Mouse (Mus musculus): Measurements from ENCODE around the gene Eml6. TPM values are rescaled to one million over a fixed set of nuclear protein-coding genes. Genes with fewer than 3 reads are reported as not detected.
A peak's percentile ranks its signal among the peaks of the same experiment; 100 is the strongest.
"Not testable (repeated sequence)": the region's sequence is repeated elsewhere in the genome, so short reads cannot be mapped to it uniquely, and the experiment has no call there.

Gene Eml6
- polyA plus RNA-seq, 1 experiment from 2014 or later = 0.25 TPM

DNA sequence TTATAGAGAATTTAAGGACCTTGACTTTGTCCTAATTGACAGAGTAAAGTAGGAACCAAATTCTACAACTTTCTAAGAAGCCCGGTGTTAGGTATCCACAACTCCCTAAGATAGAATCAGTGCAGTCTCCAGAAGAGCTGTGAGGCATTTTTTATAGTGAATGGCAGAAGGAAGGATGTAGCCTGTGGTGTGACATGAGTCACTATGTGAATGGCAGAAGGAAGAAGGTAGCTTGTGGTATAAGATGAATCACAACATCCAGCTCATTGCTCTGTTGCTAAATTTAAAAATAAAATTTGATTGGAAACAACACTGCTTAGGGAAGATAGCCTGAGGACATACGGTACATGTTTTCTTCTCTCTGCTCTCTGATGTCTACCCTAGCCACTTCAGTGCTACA lies 146.2 kb downstream of the Eml6 start:
- Histone ChIP-seq H3K27ac (ENCODE audit: low read depth) (no peak overlapping the region), H3K4me2 (no peak overlapping the region), H3K9ac (no peak overlapping the region), H3K9me3 (ENCODE audit: low read depth, low read length) (no peaks in the 10 kb centered on the region), H3K4me1 (ENCODE audit: insufficient read depth) (no peaks in the 10 kb centered on the region), H3K27me3 (ENCODE audit: insufficient read depth, low read length) (no peaks in the 10 kb centered on the region), H3K4me3 (ENCODE audit: low read depth, low read length) (no peak overlapping the region), H3K36me3 (ENCODE audit: insufficient read depth) (no peaks in the 10 kb centered on the region)
- ATAC-seq (ENCODE audit: insufficient read depth) (no peak), DNase-seq (no peak)
- no peak for TF ChIP-seq CTCF (IDR thresholded peaks at IDR 0.05; ENCODE audit: low read depth)
- 82% methylated on average over 2 of the region's 2 CpGs for WGBS

DNA sequence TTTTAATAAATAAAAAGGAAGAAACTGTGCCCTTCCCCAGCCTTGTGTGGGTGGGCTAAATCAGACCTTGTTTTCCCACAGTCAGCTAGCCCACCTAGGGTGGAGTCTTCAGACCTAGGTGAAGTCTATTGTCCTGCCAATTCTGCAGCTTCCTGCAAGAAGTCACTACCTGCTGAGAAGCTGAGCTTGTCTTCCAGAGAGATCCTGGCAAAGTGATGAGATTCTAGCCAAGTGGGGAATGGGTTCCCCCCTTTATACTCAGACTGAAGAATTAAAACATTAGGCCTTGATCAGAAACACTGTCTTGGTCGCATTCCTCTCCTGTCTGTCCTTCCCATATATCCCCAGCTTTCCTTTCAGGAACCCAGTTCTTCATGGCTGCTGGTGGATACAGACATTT lies 147.9 kb downstream of the Eml6 start:
- Histone ChIP-seq H3K36me3 (ENCODE audit: insufficient read depth) (no peaks in the 10 kb centered on the region), H3K4me1 (ENCODE audit: insufficient read depth) (no peaks in the 10 kb centered on the region), H3K9me3 (ENCODE audit: low read depth, low read length) (no peaks in the 10 kb centered on the region), H3K27ac (ENCODE audit: low read depth) (no peak overlapping the region), H3K27me3 (ENCODE audit: insufficient read depth, low read length) (no peaks in the 10 kb centered on the region), H3K9ac (no peak overlapping the region), H3K4me3 (ENCODE audit: low read depth, low read length) (no peak overlapping the region), H3K4me2 (no peak overlapping the region)
- ATAC-seq (ENCODE audit: insufficient read depth) = no peak
- 81% methylated on average over 1 of the region's 1 CpGs for WGBS
- DNase-seq = no peak
- TF ChIP-seq CTCF (IDR thresholded peaks at IDR 0.05; ENCODE audit: low read depth) = no peak

- Histone ChIP-seq H3K9me3 (ENCODE audit: low read depth, low read length) (no peaks in the 10 kb centered on the region), H3K36me3 (ENCODE audit: insufficient read depth) (no peaks in the 10 kb centered on the region), H3K27me3 (ENCODE audit: insufficient read depth, low read length) (no peaks in the 10 kb centered on the region), H3K4me1 (ENCODE audit: insufficient read depth) (no peaks in the 10 kb centered on the region), H3K9ac (no peak overlapping the region), H3K4me2 (no peak overlapping the region), H3K4me3 (ENCODE audit: low read depth, low read length) (no peak overlapping the region), H3K27ac (ENCODE audit: low read depth) (no peak overlapping the region)
- DNase-seq (no peak), ATAC-seq (ENCODE audit: insufficient read depth) (no peak)
- WGBS = 76% methylated on average over 3 of the region's 3 CpGs
- no peak for TF ChIP-seq CTCF (IDR thresholded peaks at IDR 0.05; ENCODE audit: low read depth)
Measured at GRCm38 (mm10) chr11:29877280-29877679, 148.6 kb downstream of the Eml6 start.

DNA sequence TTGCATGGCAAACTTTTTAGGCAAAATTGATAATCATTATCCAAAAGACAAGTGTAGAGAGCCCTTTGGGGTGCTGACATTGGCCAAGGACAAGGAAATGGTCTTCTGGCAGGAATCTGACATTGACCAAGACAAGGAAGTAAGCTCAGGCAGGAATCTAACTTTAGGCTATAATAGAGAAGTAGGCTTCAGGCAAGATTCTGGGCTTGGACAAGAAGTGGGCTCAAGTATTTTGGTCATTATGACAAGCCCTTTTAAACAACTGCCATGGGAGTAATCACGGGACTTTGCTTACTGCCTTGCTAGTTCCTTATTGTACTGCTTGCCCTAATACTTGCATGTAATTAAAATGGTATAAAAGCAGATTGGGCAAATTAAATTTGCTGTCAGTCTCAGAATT lies 151.1 kb downstream of the Eml6 start:
- not testable (repeated sequence) for H3K4me1 ChIP-seq (ENCODE audit: insufficient read depth)

GRCm38 (mm10) chr11:29870174-29870573 lies 155.7 kb downstream of the Eml6 start:
- no peak overlapping the region for H3K4me3 ChIP-seq (ENCODE audit: low read depth, low read length)
- no peaks in the 10 kb centered on the region for H3K27me3 ChIP-seq (ENCODE audit: insufficient read depth, low read length)
- no peak overlapping the region for H3K9ac ChIP-seq
- no peaks in the 10 kb centered on the region for H3K9me3 ChIP-seq (ENCODE audit: low read depth, low read length)
- no peak overlapping the region for H3K27ac ChIP-seq (ENCODE audit: low read depth)
- H3K4me2 ChIP-seq = no peak overlapping the region
- no peak for ATAC-seq (ENCODE audit: insufficient read depth)
- no peaks in the 10 kb centered on the region for H3K4me1 ChIP-seq (ENCODE audit: insufficient read depth)
- DNase-seq = no peak
- 81% methylated on average over 2 of the region's 2 CpGs for WGBS
- no peaks in the 10 kb centered on the region for H3K36me3 ChIP-seq (ENCODE audit: insufficient read depth)
- TF ChIP-seq CTCF (IDR thresholded peaks at IDR 0.05; ENCODE audit: low read depth) = no peak

More for the DNA sequence above, 151.1 kb downstream of the Eml6 start:
- DNase-seq; H3K4me3 ChIP-seq (ENCODE audit: low read depth, low read length); H3K9me3 ChIP-seq (ENCODE audit: low read depth, low read length); H3K27me3 ChIP-seq (ENCODE audit: insufficient read depth, low read length); ATAC-seq (ENCODE audit: insufficient read depth); H3K27ac ChIP-seq (ENCODE audit: low read depth); H3K9ac ChIP-seq; H3K4me2 ChIP-seq; H3K36me3 ChIP-seq (ENCODE audit: insufficient read depth): not testable (repeated sequence)
- 79% methylated on average over 1 of the region's 1 CpGs for WGBS

DNA sequence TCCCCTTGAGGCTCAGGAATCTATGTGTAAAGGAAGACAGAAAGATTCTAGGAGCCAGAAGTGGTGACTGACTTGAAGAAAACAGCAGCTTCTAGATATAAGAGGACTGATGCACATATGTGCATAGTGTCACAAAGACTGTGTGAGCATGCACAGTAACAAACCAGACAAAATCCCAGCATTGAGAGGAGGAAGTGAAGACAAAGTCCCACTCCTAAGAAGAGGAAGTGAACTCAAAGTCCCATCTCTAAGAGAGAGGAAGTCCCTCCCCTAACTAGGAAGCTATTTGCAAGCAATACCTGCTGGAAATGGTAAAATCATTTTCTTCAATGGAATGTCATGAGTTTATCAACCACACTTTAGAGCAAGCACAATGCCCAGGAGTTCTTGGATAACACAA lies 161.6 kb downstream of the Eml6 start:
- H3K36me3 ChIP-seq (ENCODE audit: insufficient read depth) = no peaks in the 10 kb centered on the region
- H3K9ac ChIP-seq = no peak overlapping the region
- ATAC-seq (ENCODE audit: insufficient read depth) (no peak), DNase-seq (no peak)
- no peaks in the 10 kb centered on the region for H3K27me3 ChIP-seq (ENCODE audit: insufficient read depth, low read length)
- no peaks in the 10 kb centered on the region for H3K4me1 ChIP-seq (ENCODE audit: insufficient read depth)
- H3K9me3 ChIP-seq (ENCODE audit: low read depth, low read length) = no peaks in the 10 kb centered on the region
- H3K4me3 ChIP-seq (ENCODE audit: low read depth, low read length) = no peak overlapping the region
- H3K27ac ChIP-seq (ENCODE audit: low read depth) = no peak overlapping the region
- no peak for TF ChIP-seq CTCF (IDR thresholded peaks at IDR 0.05; ENCODE audit: low read depth)
- H3K4me2 ChIP-seq = no peak overlapping the region

- WGBS = 49% methylated on average over 2 of the region's 2 CpGs
- DNase-seq = peak; percentile 74
Measured at GRCm38 (mm10) chr11:29861750-29862397, 164.0 kb downstream of the Eml6 start.

DNA sequence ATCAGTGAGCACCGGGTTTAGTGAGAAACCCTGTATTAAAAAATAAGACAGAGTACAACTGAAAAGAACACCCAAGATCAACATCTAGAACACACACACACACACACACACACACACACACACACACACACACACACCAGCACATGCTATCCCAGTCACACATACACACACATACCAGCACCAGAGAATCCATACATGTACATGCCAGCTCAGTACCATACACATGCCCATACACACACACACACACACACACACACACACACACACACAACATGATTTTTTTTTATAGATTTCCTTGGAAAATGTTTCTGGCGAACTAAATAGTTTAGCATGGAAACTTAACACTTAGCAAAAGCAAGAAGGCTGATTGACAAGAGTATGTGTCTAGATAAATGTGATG lies 164.8 kb downstream of the Eml6 start:
- Histone ChIP-seq H3K4me2 (no peak overlapping the region), H3K36me3 (ENCODE audit: insufficient read depth) (no peaks in the 10 kb centered on the region), H3K27ac (ENCODE audit: low read depth) (no peak overlapping the region), H3K4me3 (ENCODE audit: low read depth, low read length) (no peak overlapping the region), H3K9me3 (ENCODE audit: low read depth, low read length) (no peaks in the 10 kb centered on the region), H3K27me3 (ENCODE audit: insufficient read depth, low read length) (no peaks in the 10 kb centered on the region), H3K9ac (no peak overlapping the region), H3K4me1 (ENCODE audit: insufficient read depth) (no peaks in the 10 kb centered on the region)
- DNase-seq (no peak), ATAC-seq (ENCODE audit: insufficient read depth) (no peak)
- TF ChIP-seq CTCF (IDR thresholded peaks at IDR 0.05; ENCODE audit: low read depth) = no peak
- 66% methylated on average over 2 of the region's 2 CpGs for WGBS

More at GRCm38 (mm10) chr11:29861750-29862397, 164.0 kb downstream of the Eml6 start:
- Histone ChIP-seq H3K4me1 (ENCODE audit: insufficient read depth) (no peaks in the 10 kb centered on the region), H3K36me3 (ENCODE audit: insufficient read depth) (no peaks in the 10 kb centered on the region), H3K27ac (ENCODE audit: low read depth) (no peak overlapping the region), H3K4me3 (ENCODE audit: low read depth, low read length) (no peak overlapping the region), H3K9ac (no peak overlapping the region), H3K9me3 (ENCODE audit: low read depth, low read length) (no peaks in the 10 kb centered on the region), H3K27me3 (ENCODE audit: insufficient read depth, low read length) (no peaks in the 10 kb centered on the region), H3K4me2 (no peak overlapping the region)
- ATAC-seq (ENCODE audit: insufficient read depth) = no peak
- TF ChIP-seq CTCF (IDR thresholded peaks at IDR 0.05; ENCODE audit: low read depth) = peak; percentile 70

All from lung, embryonic 14.5 days (tissue).